Mouse (Mus musculus): ENCODE data around the gene Hnrnpa2b1. TPM values are rescaled to one million over a fixed set of nuclear protein-coding genes. Genes with fewer than 3 reads are reported as not detected.
"Not testable (repeated sequence)": the region's sequence is repeated elsewhere in the genome, so short reads cannot be mapped to it uniquely, and the experiment has no call there.

Gene Hnrnpa2b1
- 1,000 to 10,000 TPM; 1,380 to 4,281 (median 3,337) TPM for total RNA-seq (2018; cell fraction: chromatin; rRNA removed)
- total RNA-seq (2018; cell fraction: cytosol; rRNA removed) = 100 to 1,000 TPM; 298 to 571 (median 443) TPM
- 1,000 to 10,000 TPM in 24 of 26 experiments, 100 to 1,000 TPM in 2; 875 to 2,658 (median 1,540) TPM for total RNA-seq (2018; cell fraction: nucleus; rRNA removed)
- 677 to 1,116 TPM (median 885 TPM) in 3 replicates for polyA plus RNA-seq (2018)

DNA sequence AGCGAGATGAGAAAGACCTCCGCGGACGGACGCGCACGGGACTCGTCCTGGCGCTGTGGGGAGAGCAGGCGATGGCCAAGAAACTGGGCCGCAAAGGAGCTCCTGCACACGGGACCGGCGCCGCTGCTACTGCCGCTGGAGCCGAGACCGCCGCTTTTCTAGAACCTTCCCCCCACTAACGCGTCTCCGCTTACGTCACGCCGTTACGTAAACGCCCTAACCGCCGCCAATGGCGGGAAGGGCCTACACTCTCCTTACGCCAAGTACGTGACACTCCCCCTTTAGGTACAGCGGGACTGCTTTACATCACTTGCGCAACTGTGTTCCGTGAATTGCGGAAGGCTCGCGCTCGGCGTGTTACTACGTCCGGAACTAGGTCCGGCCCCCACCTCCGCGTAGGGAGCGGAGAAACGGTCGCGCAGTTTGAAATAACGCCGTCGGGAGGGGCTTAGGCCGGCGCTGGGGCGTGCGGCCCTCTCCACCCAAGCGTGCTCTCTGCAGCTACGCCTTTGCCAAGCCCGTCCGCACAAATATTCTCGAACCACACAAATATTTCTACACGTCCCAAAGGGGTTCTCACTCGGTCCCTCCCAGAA is at the start of gene Hnrnpa2b1:
Hnrnpa2b1 (minus strand) TSS at position 180 of the 596 bp plus-strand sequence.
- peaks cover 87% of the 10 kb centered on the region for H3K79me2 ChIP-seq (ENCODE audit: inconsistent target)
- under 1% methylated on average over 63 of the region's 63 CpGs for WGBS (ENCODE audit: missing documents)
- H3K4me3 ChIP-seq (ENCODE audit: inconsistent target) = peak within 1 kb of the TSS; percentile 72
- peak within 1 kb of the TSS; percentile 96 for H3K27ac ChIP-seq
- H3K36me3 ChIP-seq (ENCODE audit: inconsistent target) = peaks cover 13% of the 10 kb centered on the region

DNA sequence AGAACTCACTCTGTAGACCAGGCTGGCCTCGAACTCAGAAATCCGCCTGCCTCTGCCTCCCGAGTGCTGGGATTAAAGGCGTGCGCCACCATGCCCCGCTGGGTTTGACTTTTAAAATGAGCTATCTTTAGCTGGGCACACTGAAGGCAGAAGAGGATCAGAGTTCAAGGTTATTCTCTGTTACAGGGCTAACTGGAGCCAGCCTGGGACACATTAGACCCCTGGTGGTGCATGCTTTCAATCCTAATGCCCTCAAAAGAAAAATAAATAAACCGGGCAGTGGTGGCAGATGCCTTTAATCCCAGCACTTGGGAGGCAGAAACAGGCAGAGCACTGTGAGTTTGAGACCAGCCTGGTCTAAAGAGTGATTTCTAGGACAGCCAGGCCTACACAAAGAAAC is 45.2 kb upstream of the Hnrnpa2b1 start:
- H3K79me2 ChIP-seq (ENCODE audit: inconsistent target) = no peaks in the 10 kb centered on the region
- no peak overlapping the region for H3K27ac ChIP-seq
- 93% methylated on average over 7 of the region's 7 CpGs for WGBS (ENCODE audit: missing documents)
- no peaks in the 10 kb centered on the region for H3K36me3 ChIP-seq (ENCODE audit: inconsistent target)
- H3K4me3 ChIP-seq (ENCODE audit: inconsistent target) = no peak overlapping the region

DNA sequence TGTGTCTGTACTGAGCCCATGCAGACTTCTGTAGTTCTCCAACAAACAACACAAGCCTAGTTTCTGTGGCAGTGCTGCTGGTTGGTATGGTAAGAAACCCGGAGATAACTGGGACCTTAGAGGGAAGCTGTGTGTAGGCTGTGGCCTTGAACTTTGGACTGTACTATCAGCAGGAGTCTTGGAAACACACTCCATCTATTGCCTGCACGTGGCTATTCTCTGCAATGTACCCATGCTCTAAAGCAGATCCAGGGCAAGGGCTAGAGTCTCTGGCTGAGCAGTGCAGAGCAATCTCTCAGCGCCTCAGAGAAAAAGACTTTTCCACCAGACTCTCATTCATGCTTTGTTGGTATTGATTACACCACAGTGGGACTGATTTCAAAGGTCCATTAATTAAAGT is 44.1 kb upstream of the Hnrnpa2b1 start:
- WGBS (ENCODE audit: missing documents) = 88% methylated on average over 3 of the region's 3 CpGs
- no peaks in the 10 kb centered on the region for H3K79me2 ChIP-seq (ENCODE audit: inconsistent target)
- H3K27ac ChIP-seq = no peak overlapping the region

DNA sequence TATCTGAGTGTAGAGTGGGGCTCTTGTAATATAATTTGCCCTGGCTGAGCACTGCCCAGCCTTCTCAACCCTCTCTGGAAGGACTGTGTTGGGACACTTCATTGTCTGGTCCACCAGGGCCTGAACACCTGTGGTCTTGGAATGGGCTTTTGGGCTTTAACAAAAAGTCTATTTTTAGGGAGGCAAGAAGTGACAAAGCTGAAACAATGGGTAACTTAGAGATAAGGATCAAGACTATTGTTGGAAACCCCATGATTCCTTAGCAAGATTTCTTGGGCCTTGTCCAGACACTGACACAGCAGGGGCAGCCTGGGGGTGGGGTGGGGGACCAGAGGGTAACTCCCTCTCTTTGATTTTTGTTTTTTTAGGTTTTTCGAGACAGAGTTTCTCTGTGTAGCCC is 41.3 kb upstream of the Hnrnpa2b1 start:
- WGBS (ENCODE audit: missing documents) = 80% methylated on average over 1 of the region's 1 CpGs
- no peak overlapping the region for H3K27ac ChIP-seq
- H3K36me3 ChIP-seq (ENCODE audit: inconsistent target) = no peaks in the 10 kb centered on the region
- H3K4me3 ChIP-seq (ENCODE audit: inconsistent target) = no peak overlapping the region
- no peaks in the 10 kb centered on the region for H3K79me2 ChIP-seq (ENCODE audit: inconsistent target)

More for the DNA sequence above, 44.1 kb upstream of the Hnrnpa2b1 start:
- no peak overlapping the region for H3K4me3 ChIP-seq (ENCODE audit: inconsistent target)
- no peaks in the 10 kb centered on the region for H3K36me3 ChIP-seq (ENCODE audit: inconsistent target)

DNA sequence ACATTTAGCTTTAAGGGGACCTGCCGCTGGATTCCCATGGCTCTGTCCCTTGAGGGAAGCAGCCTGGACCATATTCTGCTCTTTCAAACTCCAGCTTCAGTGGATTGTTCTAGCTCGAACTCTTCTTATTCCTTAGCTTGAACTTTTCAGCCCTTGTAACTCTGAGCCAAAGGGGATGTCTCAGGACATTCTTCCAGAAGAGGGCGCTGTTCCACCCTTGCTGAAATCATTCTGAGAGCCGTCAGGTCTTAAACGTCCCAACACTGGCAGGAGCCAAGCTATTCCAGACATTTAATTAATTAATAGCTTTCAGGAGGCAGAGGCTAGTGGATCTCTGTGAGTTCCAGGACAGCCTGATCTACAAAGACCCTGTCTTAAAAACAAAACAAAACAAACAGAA is 40.4 kb upstream of the Hnrnpa2b1 start:
- H3K79me2 ChIP-seq (ENCODE audit: inconsistent target) = no peaks in the 10 kb centered on the region
- no peak overlapping the region for H3K27ac ChIP-seq
- H3K4me3 ChIP-seq (ENCODE audit: inconsistent target) = no peak overlapping the region
- 16% methylated on average over 5 of the region's 5 CpGs for WGBS (ENCODE audit: missing documents)
- no peaks in the 10 kb centered on the region for H3K36me3 ChIP-seq (ENCODE audit: inconsistent target)

DNA sequence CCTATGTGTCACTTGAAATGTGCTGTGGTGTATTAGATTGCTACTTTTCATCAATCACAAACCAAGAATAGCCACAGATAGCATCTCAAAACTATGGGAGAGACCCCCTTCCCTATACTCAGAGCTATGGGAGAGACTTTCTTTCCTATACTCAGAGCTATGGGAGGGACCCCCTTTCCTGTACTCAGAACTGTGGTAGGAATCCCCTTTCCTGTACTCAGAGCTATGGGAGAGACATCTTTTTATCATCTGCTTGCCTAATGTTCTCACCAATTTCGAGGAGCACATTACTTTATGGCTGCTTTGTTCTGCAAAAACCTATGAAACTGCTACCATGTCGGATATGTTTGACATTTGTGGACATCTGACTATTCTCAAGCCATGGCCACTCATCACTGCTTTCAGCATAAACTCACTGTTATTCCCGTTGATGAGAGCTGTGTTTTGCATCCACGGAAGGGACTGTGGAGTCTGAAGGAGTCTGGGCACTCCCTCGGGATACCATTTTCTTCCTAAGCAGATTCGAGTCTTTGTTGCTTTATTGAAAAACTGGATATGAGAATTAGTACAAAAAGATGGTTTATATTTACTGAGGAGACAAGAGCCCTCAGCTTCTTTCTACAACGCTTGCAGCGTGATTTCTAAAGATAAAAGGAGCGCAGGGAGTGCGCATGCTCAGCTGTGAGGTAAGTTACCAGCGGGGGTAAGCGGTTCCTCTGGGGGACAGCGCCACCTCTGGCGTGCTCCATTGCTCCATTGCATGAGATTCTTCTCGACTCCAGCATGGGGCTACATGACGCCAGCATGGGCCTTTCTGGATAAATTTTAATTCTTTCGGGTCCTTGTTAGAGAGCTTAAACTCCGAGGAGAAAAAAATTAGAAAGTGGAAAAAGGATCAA is 39.3 kb upstream of the Hnrnpa2b1 start:
- no peaks in the 10 kb centered on the region for H3K79me2 ChIP-seq (ENCODE audit: inconsistent target)
- H3K27ac ChIP-seq = no peak overlapping the region
- WGBS (ENCODE audit: missing documents) = 17% methylated on average over 18 of the region's 18 CpGs
- H3K4me3 ChIP-seq (ENCODE audit: inconsistent target) = no peak overlapping the region
- no peaks in the 10 kb centered on the region for H3K36me3 ChIP-seq (ENCODE audit: inconsistent target)

DNA sequence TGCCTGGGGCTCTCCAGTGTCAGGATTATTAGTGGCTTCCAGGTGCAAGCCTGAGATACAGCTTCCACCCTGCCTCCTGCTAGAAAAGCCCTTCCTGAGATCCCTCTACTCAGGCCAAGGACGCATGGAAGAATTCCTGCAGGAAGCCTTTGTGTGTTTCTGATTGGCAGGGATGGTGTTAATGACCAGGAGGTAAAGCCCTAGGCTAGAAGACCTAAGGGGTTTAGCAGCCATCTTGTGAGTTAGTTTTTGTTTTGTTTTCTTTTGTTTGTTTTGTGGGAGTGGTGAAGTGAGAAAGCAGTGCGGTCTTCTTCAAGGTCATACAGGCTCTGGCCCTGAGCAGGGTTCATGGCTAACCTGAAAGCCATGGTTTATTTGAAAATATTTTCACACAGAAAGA is 37.9 kb upstream of the Hnrnpa2b1 start:
- 96% methylated on average over 2 of the region's 2 CpGs for WGBS (ENCODE audit: missing documents)
- Histone ChIP-seq H3K79me2 (ENCODE audit: inconsistent target) (no peaks in the 10 kb centered on the region), H3K27ac (no peak overlapping the region), H3K36me3 (ENCODE audit: inconsistent target) (no peaks in the 10 kb centered on the region), H3K4me3 (ENCODE audit: inconsistent target) (no peak overlapping the region)

DNA sequence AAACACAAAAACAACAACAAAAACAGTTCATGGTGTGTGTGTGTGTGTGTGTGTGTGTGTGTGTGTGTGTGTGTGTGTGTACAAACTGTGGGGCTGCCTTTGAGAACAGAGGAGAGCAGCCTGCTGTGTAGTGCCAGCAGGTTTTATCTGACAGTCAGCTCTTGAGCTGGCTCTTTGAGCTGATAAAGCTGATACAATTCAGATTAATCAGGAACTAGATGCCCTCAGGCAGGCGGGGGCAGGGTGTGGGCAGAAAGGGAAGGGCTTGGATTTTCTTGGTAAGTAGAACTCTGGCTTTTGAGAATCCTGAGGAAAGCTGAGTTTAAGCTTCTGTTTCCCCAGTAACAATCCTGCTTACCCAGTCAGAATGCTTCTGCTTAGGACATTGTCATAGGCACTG is 36.0 kb upstream of the Hnrnpa2b1 start:
- Histone ChIP-seq H3K4me3 (ENCODE audit: inconsistent target) (no peak overlapping the region), H3K79me2 (ENCODE audit: inconsistent target) (no peaks in the 10 kb centered on the region), H3K27ac (no peak overlapping the region), H3K36me3 (ENCODE audit: inconsistent target) (no peaks in the 10 kb centered on the region)
- 85% methylated on average over 1 of the region's 1 CpGs for WGBS (ENCODE audit: missing documents)

DNA sequence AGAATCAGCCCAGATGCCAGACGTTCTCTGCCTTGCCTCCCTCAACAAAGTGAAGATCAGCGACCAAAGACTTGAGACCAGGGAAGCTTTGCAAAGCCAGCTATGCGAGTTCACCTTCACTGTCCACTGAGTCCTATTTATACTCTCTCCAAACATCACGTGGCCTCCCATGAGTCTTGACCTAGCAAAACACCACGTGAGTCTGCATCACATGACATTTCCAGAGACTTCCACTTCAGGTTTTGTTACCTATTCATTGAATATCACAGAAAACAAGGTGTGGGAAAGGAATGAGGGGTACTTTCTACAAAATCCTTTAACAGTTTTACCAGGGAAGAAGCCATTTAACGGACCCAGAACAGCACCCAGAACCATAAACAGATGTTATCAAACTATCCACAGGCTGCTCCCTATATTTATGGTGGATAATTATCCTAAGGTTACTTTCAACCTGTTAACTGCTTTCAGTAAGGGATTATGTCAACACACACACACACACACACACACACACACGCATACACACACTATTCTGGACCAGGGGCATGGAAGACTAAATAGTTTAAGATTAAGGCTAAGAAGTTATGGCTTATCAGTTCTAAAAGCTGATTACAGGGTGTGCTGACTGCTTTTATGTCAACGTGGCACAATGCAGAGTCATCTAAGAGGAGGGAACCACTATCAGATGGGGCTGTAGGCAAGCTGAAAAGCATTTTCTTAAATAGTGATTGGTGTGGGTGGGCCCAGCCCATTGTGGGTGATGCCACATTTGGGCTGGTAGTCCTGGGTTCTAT is 27.8 kb upstream of the Hnrnpa2b1 start:
- 87% methylated on average over 8 of the region's 8 CpGs for WGBS (ENCODE audit: missing documents)
- Histone ChIP-seq H3K36me3 (ENCODE audit: inconsistent target) (no peaks in the 10 kb centered on the region), H3K79me2 (ENCODE audit: inconsistent target) (no peaks in the 10 kb centered on the region), H3K27ac (no peak overlapping the region), H3K4me3 (ENCODE audit: inconsistent target) (no peak overlapping the region)

DNA sequence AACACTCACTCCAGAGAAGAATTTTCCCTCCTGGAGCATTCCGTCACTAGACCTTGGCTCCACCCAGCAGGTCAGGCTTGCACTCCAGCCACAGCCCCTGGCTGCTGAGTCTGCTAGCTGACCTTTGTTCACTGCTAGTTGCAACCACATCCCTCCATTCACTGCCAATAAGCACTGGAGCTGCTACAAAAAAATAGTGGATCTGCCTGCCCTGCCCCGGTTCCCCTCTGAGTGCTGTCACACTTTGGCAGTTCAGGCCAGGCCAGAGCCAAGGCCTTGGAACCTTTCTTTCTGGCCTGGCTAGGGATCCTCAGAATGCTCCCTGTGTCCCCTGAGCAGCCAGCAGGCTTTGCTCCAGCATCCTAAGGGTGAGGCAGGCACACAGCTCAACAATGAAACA is 20.1 kb upstream of the Hnrnpa2b1 start:
- H3K4me3 ChIP-seq (ENCODE audit: inconsistent target) = no peak overlapping the region
- WGBS (ENCODE audit: missing documents) = 100% methylated on average over 2 of the region's 2 CpGs

DNA sequence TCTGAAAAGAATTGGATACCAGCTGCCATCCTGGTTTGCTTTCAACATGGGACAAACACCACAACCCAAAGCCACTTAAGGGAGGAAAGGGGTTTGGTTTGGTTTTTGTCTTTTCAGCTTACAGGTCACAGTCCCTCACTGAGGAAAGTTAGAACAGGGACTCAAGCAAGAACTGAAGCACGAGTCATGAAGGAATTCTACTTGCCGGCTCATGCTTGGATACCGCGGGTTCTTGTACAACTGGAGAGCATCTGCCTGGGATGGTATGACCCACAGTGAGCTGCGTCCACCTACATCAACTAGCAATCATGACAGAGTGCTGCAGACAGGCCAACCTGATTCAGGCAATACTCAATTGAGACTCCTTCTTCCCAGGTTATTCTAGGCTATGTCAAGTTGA is 17.0 kb upstream of the Hnrnpa2b1 start:
- WGBS (ENCODE audit: missing documents) = 99% methylated on average over 5 of the region's 5 CpGs
- Histone ChIP-seq H3K79me2 (ENCODE audit: inconsistent target) (no peaks in the 10 kb centered on the region), H3K27ac (no peak overlapping the region), H3K36me3 (ENCODE audit: inconsistent target) (peaks cover 9% of the 10 kb centered on the region; the same call in 1 of the 2 replicates), H3K4me3 (ENCODE audit: inconsistent target) (no peak overlapping the region)

More for the DNA sequence above, 20.1 kb upstream of the Hnrnpa2b1 start:
- H3K36me3 ChIP-seq (ENCODE audit: inconsistent target) = no peaks in the 10 kb centered on the region
- H3K79me2 ChIP-seq (ENCODE audit: inconsistent target) = no peaks in the 10 kb centered on the region
- H3K27ac ChIP-seq = no peak overlapping the region

DNA sequence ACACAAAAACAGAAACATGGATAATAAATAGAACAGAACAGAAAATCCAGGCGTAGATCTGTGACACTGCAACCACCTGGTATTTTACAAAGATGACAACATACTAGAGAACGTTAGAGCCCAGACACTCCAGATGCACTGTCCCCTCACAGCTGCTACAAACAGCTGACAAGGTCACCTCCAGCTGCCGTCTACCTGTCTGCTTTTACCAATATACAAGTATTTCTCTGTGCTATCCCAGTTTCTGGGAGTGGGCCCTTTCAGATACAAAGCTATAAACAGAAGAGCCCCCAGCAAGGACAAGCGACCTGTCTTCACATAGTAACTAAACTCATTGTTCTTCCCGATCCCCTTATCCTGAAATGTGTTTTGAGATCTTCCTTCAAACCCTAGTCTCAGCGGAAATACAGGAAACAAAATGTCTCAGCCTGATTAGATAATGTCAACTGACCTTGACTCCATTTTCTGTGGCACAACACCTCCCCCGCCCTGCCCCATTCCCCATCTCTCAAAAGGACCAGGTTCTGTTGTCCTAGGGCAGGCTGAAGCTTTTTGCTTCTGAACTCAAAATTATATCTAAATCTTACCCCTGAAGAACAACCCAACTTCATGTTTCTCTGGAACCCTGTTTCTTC is 16.5 kb upstream of the Hnrnpa2b1 start:
- Histone ChIP-seq H3K27ac (no peak overlapping the region), H3K4me3 (ENCODE audit: inconsistent target) (no peak overlapping the region), H3K36me3 (ENCODE audit: inconsistent target) (peaks cover 11% of the 10 kb centered on the region; the same call in 1 of the 2 replicates), H3K79me2 (ENCODE audit: inconsistent target) (no peaks in the 10 kb centered on the region)
- WGBS (ENCODE audit: missing documents) = 74% methylated on average over 7 of the region's 7 CpGs

DNA sequence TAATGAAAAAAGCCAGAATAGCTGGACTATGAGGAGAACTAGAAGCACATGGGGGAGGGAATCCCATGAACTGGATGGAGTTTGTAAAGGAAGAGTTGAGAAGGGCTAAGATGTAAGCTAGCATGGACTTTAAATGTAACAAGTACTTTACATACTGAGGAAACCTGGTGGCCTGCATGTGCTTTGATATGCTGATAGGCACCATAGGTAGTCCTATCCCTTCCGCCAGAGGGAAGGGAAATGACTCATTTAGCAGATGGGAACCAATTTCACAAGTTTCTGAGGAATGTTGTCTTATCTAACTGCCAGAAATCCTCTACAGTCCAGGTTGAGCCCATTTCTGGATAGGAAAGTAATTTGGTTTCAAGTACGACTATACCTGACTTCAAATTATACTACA is 16.0 kb upstream of the Hnrnpa2b1 start:
- H3K4me3 ChIP-seq (ENCODE audit: inconsistent target) = no peak overlapping the region
- WGBS (ENCODE audit: missing documents) = 95% methylated on average over 2 of the region's 2 CpGs
- no peaks in the 10 kb centered on the region for H3K79me2 ChIP-seq (ENCODE audit: inconsistent target)
- H3K27ac ChIP-seq = no peak overlapping the region
- peaks cover 16% of the 10 kb centered on the region; the same call in 1 of the 2 replicates for H3K36me3 ChIP-seq (ENCODE audit: inconsistent target)

DNA sequence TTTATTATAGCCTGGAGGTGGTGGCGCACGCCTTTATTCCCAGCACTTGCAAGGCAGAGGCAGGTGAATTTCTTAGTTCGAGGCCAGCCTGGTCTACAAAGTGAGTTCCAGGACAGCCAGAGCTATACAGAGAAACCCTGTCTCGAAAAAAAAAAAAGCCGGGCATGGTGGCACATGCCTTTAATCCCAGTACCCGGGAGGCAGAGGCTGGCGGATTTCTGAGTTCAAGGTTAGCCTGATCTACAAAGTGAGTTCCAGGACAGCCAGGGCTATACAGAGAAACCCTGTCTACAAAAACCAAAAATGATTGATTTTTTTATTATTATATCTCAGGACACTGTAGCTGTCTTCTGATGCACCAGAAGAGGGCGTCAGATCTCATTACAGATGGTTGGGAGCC is 14.9 kb upstream of the Hnrnpa2b1 start:
- not testable (repeated sequence) for H3K27ac ChIP-seq; H3K79me2 ChIP-seq (ENCODE audit: inconsistent target); H3K4me3 ChIP-seq (ENCODE audit: inconsistent target)
- peaks cover 26% of the 10 kb centered on the region; the same call in 1 of the 2 replicates for H3K36me3 ChIP-seq (ENCODE audit: inconsistent target)
- 97% methylated on average over 4 of the region's 8 CpGs for WGBS (ENCODE audit: missing documents)
